Mouse (Mus musculus) embryonic stem cell, embryonic (primary cell): ENCODE results near the gene Mrpl55.

Experiments
- CTCF ChIA-PET, 4 experiments: fragments of 300-600 bp in 2 of 4; fragments of 350-600 bp in 2 of 4; sonication (Branson Sonifier 250); formaldehyde crosslinking; loops; one replicate each; lab custom pipeline; 2022; ENCODE audit warnings: inconsistent platforms in 2 of 4; lab: Charles Lee
- POLR2A ChIA-PET, 4 experiments: fragments of 300-600 bp in 2 of 4; fragments of 350-600 bp in 2 of 4; sonication (Branson Sonifier 250); formaldehyde crosslinking; loops; one replicate each; lab custom pipeline; 2022; ENCODE audit warnings: antibody characterized with exemption in 4 of 4, inconsistent platforms in 1 of 4; lab: Charles Lee

Gene Mrpl55

GRCm38 (mm10) chr11:59212320-59212719 is 10.0 kb downstream of the Mrpl55 start:
- ChIA-PET POLR2A (interaction anchor here in 3 of 4 experiments (1.1 to 15.8 kb wide), 4 partner anchors 9 to 14 kb away, joined by 3 to 233 read pairs (median 12); partner anchors contain the start of gene Mrpl55 (in 1 of the 3)), CTCF (interaction anchor here in 1 of 4 experiments (0.7 kb wide), 1 partner anchor 911 kb away, joined by 3 read pairs; no protein-coding TSS in a partner anchor)

- ChIA-PET POLR2A (interaction anchor here (0.6 to 15.8 kb wide), 6 partner anchors 9 to 13 kb away, joined by 3 to 233 read pairs (median 4); partner anchors contain the start of gene Mrpl55 (in 1 of the 4)), CTCF (interaction anchor here in 1 of 4 experiments (0.7 kb wide), 1 partner anchor 911 kb away, joined by 3 read pairs; no protein-coding TSS in a partner anchor)
These were observed 10.7 kb downstream of the Mrpl55 start for GRCm38 (mm10) chr11:59212892-59213494.

GRCm38 (mm10) chr11:59216955-59217354 is 14.7 kb downstream of the Mrpl55 start:
- CTCF ChIA-PET = interaction anchor here in 3 of 4 experiments (0.6 to 1.5 kb wide), 4 partner anchors 14 to 1090 kb away, joined by 3 read pairs; no protein-coding TSS in a partner anchor
- POLR2A ChIA-PET = interaction anchor here in 3 of 4 experiments (0.7 to 12.6 kb wide), 9 partner anchors 10 to 265 kb away, joined by 3 to 233 read pairs (median 4); partner anchors contain the start of genes Arf1 (in 2 of the 3), Mrpl55 (in 2 of the 3) and 2310033P09Rik (in 1 of the 3)

- ChIA-PET POLR2A (interaction anchor here in 3 of 4 experiments (0.6 to 12.6 kb wide), 18 partner anchors 8 to 287 kb away, joined by 3 to 233 read pairs (median 4); partner anchors contain the start of genes 2310033P09Rik (in 2 of the 3), Iba57 (in 2 of the 3), Mrpl55 (in 2 of the 3) and Arf1 (in 1 of the 3)), CTCF (interaction anchor here in 3 of 4 experiments (0.5 to 2.2 kb wide), 20 partner anchors 9 to 254 kb away, joined by 3 to 12 read pairs (median 4); partner anchors contain the start of genes Arf1 (in 1 of the 3) and Zfp867 (in 1 of the 3))
These were observed 16.2 kb downstream of the Mrpl55 start for GRCm38 (mm10) chr11:59218389-59218998.

- ChIA-PET POLR2A (interaction anchor here in 3 of 4 experiments (0.5 to 12.6 kb wide), 21 partner anchors 8 to 1423 kb away, joined by 3 to 233 read pairs (median 4); partner anchors contain the start of genes 2310033P09Rik (in 2 of the 3), Iba57 (in 2 of the 3), Mrpl55 (in 2 of the 3) and Arf1 (in 1 of the 3)), CTCF (interaction anchor here (0.5 to 2.2 kb wide), 32 partner anchors 9 to 1198 kb away, joined by 3 to 12 read pairs (median 4); partner anchors contain the start of genes Arf1 (in 1 of the 4), Mrpl55 (in 1 of the 4) and Zfp867 (in 1 of the 4))
These were observed 16.8 kb downstream of the Mrpl55 start for GRCm38 (mm10) chr11:59219064-59219463.

- ChIA-PET POLR2A (interaction anchor here in 3 of 4 experiments (0.6 to 12.6 kb wide), 20 partner anchors 8 to 317 kb away, joined by 3 to 233 read pairs (median 3); partner anchors contain the start of genes 2310033P09Rik (in 2 of the 3), Mrpl55 (in 2 of the 3), Gjc2 (in 1 of the 3) and Iba57 (in 1 of the 3)), CTCF (interaction anchor here in 2 of 4 experiments (0.5 to 0.6 kb wide), 4 partner anchors 23 to 891 kb away, joined by 3 to 4 read pairs (median 3); partner anchors contain the start of genes Sh3bp5l (in 1 of the 2) and Zfp672 (in 1 of the 2))
These were observed 19.3 kb downstream of the Mrpl55 start for GRCm38 (mm10) chr11:59221604-59222003.

- ChIA-PET CTCF (interaction anchor here in 1 of 4 experiments (0.6 kb wide), 1 partner anchor 22 kb away, joined by 3 read pairs; no protein-coding TSS in a partner anchor), POLR2A (interaction anchor here in 3 of 4 experiments (0.5 to 12.6 kb wide), 20 partner anchors 8 to 314 kb away, joined by 3 to 233 read pairs (median 4); partner anchors contain the start of genes 2310033P09Rik (in 2 of the 3), Mrpl55 (in 2 of the 3), Gjc2 (in 1 of the 3) and Iba57 (in 1 of the 3))
These were observed 20.0 kb downstream of the Mrpl55 start for GRCm38 (mm10) chr11:59222306-59222705.

GRCm38 (mm10) chr11:59224025-59224424 is 21.7 kb downstream of the Mrpl55 start:
- ChIA-PET POLR2A (interaction anchor here in 3 of 4 experiments (0.6 to 12.6 kb wide), 12 partner anchors 8 to 259 kb away, joined by 3 to 233 read pairs (median 4); partner anchors contain the start of genes 2310033P09Rik (in 2 of the 3) and Mrpl55 (in 2 of the 3)), CTCF (no interaction called here)

GRCm38 (mm10) chr11:59224470-59224869 is 22.2 kb downstream of the Mrpl55 start:
- ChIA-PET CTCF (no interaction called here), POLR2A (interaction anchor here in 3 of 4 experiments (0.6 to 12.6 kb wide), 14 partner anchors 8 to 259 kb away, joined by 3 to 233 read pairs (median 4); partner anchors contain the start of genes 2310033P09Rik (in 2 of the 3), Mrpl55 (in 2 of the 3), Iba57 (in 1 of the 3) and Wnt9a (in 1 of the 3))

- POLR2A ChIA-PET = interaction anchor here in 3 of 4 experiments (0.5 to 12.6 kb wide), 13 partner anchors 9 to 347 kb away, joined by 3 to 233 read pairs (median 7); partner anchors contain the start of genes 2310033P09Rik (in 2 of the 3), Wnt9a (in 2 of the 3), Iba57 (in 1 of the 3) and Mrpl55 (in 1 of the 3)
- CTCF ChIA-PET = no interaction called here
These were observed 22.9 kb downstream of the Mrpl55 start for GRCm38 (mm10) chr11:59225167-59225566.

GRCm38 (mm10) chr11:59226251-59226650 is 24.0 kb downstream of the Mrpl55 start:
- ChIA-PET CTCF (interaction anchor here in 1 of 4 experiments (0.6 kb wide), 1 partner anchor 650 kb away, joined by 3 read pairs; no protein-coding TSS in a partner anchor), POLR2A (interaction anchor here (0.7 to 12.6 kb wide), 16 partner anchors 8 to 300 kb away, joined by 3 to 233 read pairs (median 4); partner anchors contain the start of genes 2310033P09Rik (in 2 of the 4), Iba57 (in 2 of the 4), Mrpl55 (in 1 of the 4) and Wnt9a (in 1 of the 4))

GRCm38 (mm10) chr11:59226787-59227603 is 24.7 kb downstream of the Mrpl55 start:
- ChIA-PET POLR2A (interaction anchor here (0.5 to 12.6 kb wide), 29 partner anchors 8 to 567 kb away, joined by 3 to 233 read pairs (median 4); partner anchors contain the start of genes 2310033P09Rik (in 3 of the 4), Iba57 (in 2 of the 4), Mrpl55 (in 2 of the 4) and Wnt3a (in 1 of the 4)), CTCF (interaction anchor here in 2 of 4 experiments (0.6 to 0.9 kb wide), 3 partner anchors 8 to 649 kb away, joined by 3 read pairs; no protein-coding TSS in a partner anchor)

GRCm38 (mm10) chr11:59227604-59228121 is 25.4 kb downstream of the Mrpl55 start:
- POLR2A ChIA-PET = interaction anchor here (0.5 to 12.6 kb wide), 25 partner anchors 9 to 566 kb away, joined by 3 to 233 read pairs (median 4); partner anchors contain the start of genes 2310033P09Rik (in 3 of the 4), Mrpl55 (in 2 of the 4), Iba57 (in 1 of the 4) and Wnt3a (in 1 of the 4)
- CTCF ChIA-PET = interaction anchor here in 2 of 4 experiments (0.6 to 0.9 kb wide), 2 partner anchors 9 to 24 kb away, joined by 3 read pairs; no protein-coding TSS in a partner anchor

GRCm38 (mm10) chr11:59228122-59228953 is 26.1 kb downstream of the Mrpl55 start, which contains the start of gene Arf1:
Arf1 (minus strand) TSS chr11:59228270.
- POLR2A ChIA-PET = interaction anchor here in 3 of 4 experiments (0.6 to 12.6 kb wide), 23 partner anchors 9 to 566 kb away, joined by 3 to 233 read pairs (median 5); partner anchors contain the start of genes 2310033P09Rik (in 3 of the 3), Mrpl55 (in 2 of the 3), Iba57 (in 1 of the 3) and Wnt3a (in 1 of the 3)
- CTCF ChIA-PET = interaction anchor here in 3 of 4 experiments (0.6 to 0.9 kb wide), 3 partner anchors 9 to 567 kb away, joined by 3 read pairs; no protein-coding TSS in a partner anchor
